Mouse (Mus musculus): ENCODE data around the gene Sh3pxd2a. TPM values are rescaled to one million over a fixed set of nuclear protein-coding genes. Genes with fewer than 3 reads are reported as not detected.

Gene Sh3pxd2a
- polyA plus RNA-seq, 1 experiment from 2014 or later, result 6.9 TPM

- no peak overlapping the region for H3K4me2 ChIP-seq (replicated peaks; ENCODE audit: low read depth, low read length)
- 93% methylated on average over 9 of the region's 9 CpGs for WGBS
- DNase-seq (ENCODE audit: low spot score) (no peak), ATAC-seq (ENCODE audit: low FRiP score) (no peak)
- H3K9me3 ChIP-seq (ENCODE audit: control insufficient read depth, low read length), result no peaks in the 10 kb centered on the region
- no peak overlapping the region for H3K27ac ChIP-seq (ENCODE audit: low read depth, low read length)
- H3K27me3 ChIP-seq (ENCODE audit: control insufficient read depth, insufficient read depth, low read length), result no peaks in the 10 kb centered on the region
- no peak overlapping the region for H3K4me3 ChIP-seq (ENCODE audit: low read depth, low read length)
- no peak overlapping the region for H3K9ac ChIP-seq (ENCODE audit: low read depth, low read length)
- H3K4me1 ChIP-seq (replicated peaks; ENCODE audit: control insufficient read depth, insufficient read depth, low read length), result peaks cover 9% of the 10 kb centered on the region; the same call in 1 of the 2 replicates
- H3K36me3 ChIP-seq (ENCODE audit: control insufficient read depth, insufficient read depth, low read length), result no peaks in the 10 kb centered on the region
Measured at GRCm38 (mm10) chr19:47497313-47497712, 33.1 kb upstream of the Sh3pxd2a start.

DNA sequence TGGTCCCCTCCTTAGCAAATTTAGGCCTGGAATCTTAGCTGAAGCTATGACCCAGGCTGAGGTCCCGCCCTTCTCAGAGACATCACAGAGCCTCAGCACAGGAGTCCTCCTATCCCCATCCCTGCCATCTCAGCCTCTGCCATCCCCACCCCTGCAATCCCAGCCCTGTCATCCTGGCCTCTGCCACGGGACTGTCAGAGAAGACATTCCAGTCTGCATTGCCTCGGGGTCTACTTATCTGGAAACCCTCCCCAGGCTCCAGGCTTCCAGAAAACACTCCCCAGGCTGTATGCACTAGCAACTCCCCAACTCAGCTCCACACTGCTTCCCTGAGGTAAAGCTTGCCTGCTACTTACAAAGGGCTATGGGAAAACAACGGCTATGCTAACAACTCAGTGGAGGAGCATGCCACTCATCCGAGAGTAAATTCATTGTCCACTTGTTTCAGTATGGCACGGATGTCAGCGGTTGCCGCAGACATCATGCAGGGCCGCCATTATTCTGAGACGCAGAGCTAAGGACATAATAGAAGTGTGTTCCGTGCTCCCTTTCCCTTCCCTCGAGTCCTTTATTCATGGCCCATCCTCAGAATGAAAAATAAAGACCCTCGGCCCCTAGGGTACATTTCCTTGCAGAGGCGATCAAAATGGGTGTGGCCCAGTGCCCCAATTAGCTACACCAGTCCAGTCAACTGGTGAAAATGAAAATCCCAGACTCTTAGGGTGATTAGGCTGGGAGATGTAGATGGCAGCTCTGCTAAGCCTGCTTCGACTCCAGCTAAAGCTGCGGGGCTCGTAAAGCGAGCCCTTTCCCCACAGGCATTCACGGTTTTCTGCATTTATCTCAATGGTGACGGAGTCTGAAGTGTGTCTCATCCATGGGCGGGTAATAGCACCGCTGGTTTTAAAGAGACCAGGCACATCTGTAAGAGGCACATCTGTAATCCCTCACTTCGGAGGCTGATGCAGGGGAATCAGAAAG, 29.1 kb upstream of the Sh3pxd2a start:
- Histone ChIP-seq H3K4me2 (replicated peaks; ENCODE audit: low read depth, low read length) (peak overlapping the region; percentile 17), H3K36me3 (ENCODE audit: control insufficient read depth, insufficient read depth, low read length) (no peaks in the 10 kb centered on the region), H3K27ac (ENCODE audit: low read depth, low read length) (peak overlapping the region; percentile 85), H3K27me3 (ENCODE audit: control insufficient read depth, insufficient read depth, low read length) (no peaks in the 10 kb centered on the region), H3K9me3 (ENCODE audit: control insufficient read depth, low read length) (no peaks in the 10 kb centered on the region), H3K4me1 (replicated peaks; ENCODE audit: control insufficient read depth, insufficient read depth, low read length) (peaks cover 9% of the 10 kb centered on the region; the same call in 1 of the 2 replicates), H3K9ac (ENCODE audit: low read depth, low read length) (peak overlapping the region; percentile 0; the same call in 1 of the 2 replicates), H3K4me3 (ENCODE audit: low read depth, low read length) (no peak overlapping the region)
- DNase-seq (ENCODE audit: low spot score) (peak; percentile 69), ATAC-seq (ENCODE audit: low FRiP score) (peak; percentile 73)
- WGBS, result 34% methylated on average over 23 of the region's 23 CpGs

DNA sequence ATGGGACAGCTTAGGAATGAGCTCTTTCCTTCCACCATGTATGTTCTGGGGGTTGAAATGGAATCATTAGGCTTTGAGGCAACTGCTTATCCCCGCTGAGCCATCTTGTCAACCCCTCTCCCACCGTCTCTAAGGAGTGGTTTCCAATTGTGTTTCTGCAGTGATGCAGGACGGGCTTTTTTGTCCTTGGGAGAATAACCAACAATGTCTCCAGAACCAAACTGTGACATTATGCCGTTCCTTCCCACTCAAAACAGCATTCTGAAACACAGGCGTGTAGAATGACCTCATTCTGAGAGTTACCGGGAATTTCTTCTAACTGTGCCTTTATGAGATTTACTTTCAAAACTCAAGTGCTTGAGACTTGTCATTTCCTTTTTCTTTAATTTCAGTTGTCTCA, 28.2 kb upstream of the Sh3pxd2a start:
- ATAC-seq (ENCODE audit: low FRiP score), result peak; percentile 38
- Histone ChIP-seq H3K27me3 (ENCODE audit: control insufficient read depth, insufficient read depth, low read length) (no peaks in the 10 kb centered on the region), H3K9me3 (ENCODE audit: control insufficient read depth, low read length) (no peaks in the 10 kb centered on the region), H3K4me1 (replicated peaks; ENCODE audit: control insufficient read depth, insufficient read depth, low read length) (peaks cover 9% of the 10 kb centered on the region; the same call in 1 of the 2 replicates), H3K27ac (ENCODE audit: low read depth, low read length) (peak overlapping the region; percentile 85), H3K4me3 (ENCODE audit: low read depth, low read length) (no peak overlapping the region), H3K9ac (ENCODE audit: low read depth, low read length) (no peak overlapping the region), H3K36me3 (ENCODE audit: control insufficient read depth, insufficient read depth, low read length) (no peaks in the 10 kb centered on the region), H3K4me2 (replicated peaks; ENCODE audit: low read depth, low read length) (no peak overlapping the region)
- peak; percentile 55 for DNase-seq (ENCODE audit: low spot score)
- WGBS, result 23% methylated on average over 6 of the region's 6 CpGs

GRCm38 (mm10) chr19:47491853-47492252, 27.7 kb upstream of the Sh3pxd2a start:
- H3K4me1 ChIP-seq (replicated peaks; ENCODE audit: control insufficient read depth, insufficient read depth, low read length), result peaks cover 9% of the 10 kb centered on the region; the same call in 1 of the 2 replicates
- H3K36me3 ChIP-seq (ENCODE audit: control insufficient read depth, insufficient read depth, low read length), result no peaks in the 10 kb centered on the region
- H3K4me2 ChIP-seq (replicated peaks; ENCODE audit: low read depth, low read length), result no peak overlapping the region
- H3K9me3 ChIP-seq (ENCODE audit: control insufficient read depth, low read length), result no peaks in the 10 kb centered on the region
- ATAC-seq (ENCODE audit: low FRiP score) (peak; percentile 53; the same call in 1 of the 2 replicates), DNase-seq (ENCODE audit: low spot score) (no peak)
- WGBS, result 58% methylated on average over 2 of the region's 2 CpGs
- peak overlapping the region; percentile 85; the same call in 1 of the 2 replicates for H3K27ac ChIP-seq (ENCODE audit: low read depth, low read length)
- no peaks in the 10 kb centered on the region for H3K27me3 ChIP-seq (ENCODE audit: control insufficient read depth, insufficient read depth, low read length)
- no peak overlapping the region for H3K4me3 ChIP-seq (ENCODE audit: low read depth, low read length)
- no peak overlapping the region for H3K9ac ChIP-seq (ENCODE audit: low read depth, low read length)

GRCm38 (mm10) chr19:47489233-47489632, 25.0 kb upstream of the Sh3pxd2a start:
- H3K9me3 ChIP-seq (ENCODE audit: control insufficient read depth, low read length), result no peaks in the 10 kb centered on the region
- H3K27me3 ChIP-seq (ENCODE audit: control insufficient read depth, insufficient read depth, low read length), result no peaks in the 10 kb centered on the region
- no peak overlapping the region for H3K4me2 ChIP-seq (replicated peaks; ENCODE audit: low read depth, low read length)
- ATAC-seq (ENCODE audit: low FRiP score), result no peak
- WGBS, result 86% methylated on average over 3 of the region's 3 CpGs
- peaks cover 9% of the 10 kb centered on the region; the same call in 1 of the 2 replicates for H3K4me1 ChIP-seq (replicated peaks; ENCODE audit: control insufficient read depth, insufficient read depth, low read length)
- H3K9ac ChIP-seq (ENCODE audit: low read depth, low read length), result no peak overlapping the region
- H3K4me3 ChIP-seq (ENCODE audit: low read depth, low read length), result no peak overlapping the region
- no peak overlapping the region for H3K27ac ChIP-seq (ENCODE audit: low read depth, low read length)
- no peak for DNase-seq (ENCODE audit: low spot score)
- no peaks in the 10 kb centered on the region for H3K36me3 ChIP-seq (ENCODE audit: control insufficient read depth, insufficient read depth, low read length)

DNA sequence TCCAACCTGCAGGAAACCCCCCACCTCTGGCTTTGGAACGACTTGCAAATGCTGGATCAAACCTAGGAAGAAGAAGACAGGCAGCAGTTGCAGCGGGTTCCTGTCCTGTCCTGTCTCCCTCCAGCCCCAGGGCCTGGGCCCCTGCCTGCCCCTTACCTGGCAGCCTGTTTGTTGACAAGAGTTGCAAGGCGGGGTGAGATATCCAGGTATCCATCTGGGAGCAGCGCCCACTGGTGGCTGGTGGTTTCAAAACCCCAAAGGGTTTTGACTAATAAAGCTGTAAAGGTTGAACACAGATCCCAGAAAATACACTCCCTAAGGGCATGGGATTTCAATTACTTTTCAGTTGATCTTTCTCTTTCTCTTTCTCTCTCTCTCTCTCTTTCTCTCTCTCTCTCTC, 24.0 kb upstream of the Sh3pxd2a start:
- ATAC-seq (ENCODE audit: low FRiP score), result no peak
- WGBS, result 28% methylated on average over 4 of the region's 4 CpGs

GRCm38 (mm10) chr19:47487572-47487971, 23.4 kb upstream of the Sh3pxd2a start:
- no peaks in the 10 kb centered on the region for H3K36me3 ChIP-seq (ENCODE audit: control insufficient read depth, insufficient read depth, low read length)
- no peak for DNase-seq (ENCODE audit: low spot score)
- H3K4me3 ChIP-seq (ENCODE audit: low read depth, low read length), result no peak overlapping the region
- H3K4me2 ChIP-seq (replicated peaks; ENCODE audit: low read depth, low read length), result no peak overlapping the region
- no peak overlapping the region for H3K9ac ChIP-seq (ENCODE audit: low read depth, low read length)
- ATAC-seq (ENCODE audit: low FRiP score), result no peak
- H3K27ac ChIP-seq (ENCODE audit: low read depth, low read length), result no peak overlapping the region
- H3K4me1 ChIP-seq (replicated peaks; ENCODE audit: control insufficient read depth, insufficient read depth, low read length), result 0 out of 2 replicates have a peak, but pooled peaks cover 2% of the 10 kb centered on the region
- WGBS, result 87% methylated on average over 9 of the region's 9 CpGs
- H3K27me3 ChIP-seq (ENCODE audit: control insufficient read depth, insufficient read depth, low read length), result no peaks in the 10 kb centered on the region
- no peaks in the 10 kb centered on the region for H3K9me3 ChIP-seq (ENCODE audit: control insufficient read depth, low read length)

More for the DNA sequence above, 24.0 kb upstream of the Sh3pxd2a start:
- H3K36me3 ChIP-seq (ENCODE audit: control insufficient read depth, insufficient read depth, low read length), result no peaks in the 10 kb centered on the region
- DNase-seq (ENCODE audit: low spot score), result no peak
- no peaks in the 10 kb centered on the region for H3K27me3 ChIP-seq (ENCODE audit: control insufficient read depth, insufficient read depth, low read length)
- no peak overlapping the region for H3K4me2 ChIP-seq (replicated peaks; ENCODE audit: low read depth, low read length)
- H3K9me3 ChIP-seq (ENCODE audit: control insufficient read depth, low read length), result no peaks in the 10 kb centered on the region
- no peak overlapping the region for H3K4me3 ChIP-seq (ENCODE audit: low read depth, low read length)
- H3K9ac ChIP-seq (ENCODE audit: low read depth, low read length), result no peak overlapping the region
- H3K4me1 ChIP-seq (replicated peaks; ENCODE audit: control insufficient read depth, insufficient read depth, low read length), result peaks cover 7% of the 10 kb centered on the region; the same call in 1 of the 2 replicates
- H3K27ac ChIP-seq (ENCODE audit: low read depth, low read length), result no peak overlapping the region

GRCm38 (mm10) chr19:47485997-47486566, 21.9 kb upstream of the Sh3pxd2a start:
- Histone ChIP-seq H3K4me1 (replicated peaks; ENCODE audit: control insufficient read depth, insufficient read depth, low read length) (no peaks in the 10 kb centered on the region), H3K4me2 (replicated peaks; ENCODE audit: low read depth, low read length) (no peak overlapping the region), H3K9me3 (ENCODE audit: control insufficient read depth, low read length) (no peaks in the 10 kb centered on the region), H3K9ac (ENCODE audit: low read depth, low read length) (no peak overlapping the region), H3K36me3 (ENCODE audit: control insufficient read depth, insufficient read depth, low read length) (no peaks in the 10 kb centered on the region), H3K27me3 (ENCODE audit: control insufficient read depth, insufficient read depth, low read length) (no peaks in the 10 kb centered on the region), H3K27ac (ENCODE audit: low read depth, low read length) (no peak overlapping the region), H3K4me3 (ENCODE audit: low read depth, low read length) (no peak overlapping the region)
- no peak for ATAC-seq (ENCODE audit: low FRiP score)
- 54% methylated on average over 9 of the region's 9 CpGs for WGBS
- DNase-seq (ENCODE audit: low spot score), result no peak

Measured in hindbrain, embryonic 11.5 days (tissue).